Mouse (Mus musculus) kidney, adult 2 months (tissue): ENCODE results near the gene Sept6. TPM values are rescaled to one million over a fixed set of nuclear protein-coding genes. Genes with fewer than 3 reads are reported as not detected.
A peak's percentile ranks its signal among the peaks of the same experiment; 100 is the strongest.

ENCODE experiments used
- DNase-seq: peaks from one replicate; pipeline ENCODE4 v3.0.0; 2021
- H3K27ac ChIP-seq: fragments of 200-500 bp; 2 replicates; pipeline ENCODE4 v1.5.1; 2012; ENCODE audit warnings: low read depth, low read length, control low read depth, inconsistent platforms; ENCODE audit not compliant: insufficient read depth
- H3K27me3 ChIP-seq: fragments of 200-500 bp; replicated peaks from 2 replicates; pipeline ENCODE4 v1.6.1; 2012; ENCODE audit warnings: mild to moderate bottlenecking, moderate library complexity, low read length, inconsistent platforms; ENCODE audit not compliant: control insufficient read depth, insufficient read depth
- H3K36me3 ChIP-seq: fragments of 200-500 bp; 2 replicates; pipeline ENCODE4 v1.6.1; 2012; ENCODE audit warnings: mild to moderate bottlenecking, moderate library complexity, low read length, inconsistent platforms; ENCODE audit not compliant: control insufficient read depth, insufficient read depth
- H3K4me1 ChIP-seq: fragments of 200-500 bp; 2 replicates; pipeline ENCODE4 v1.6.1; 2011; ENCODE audit warnings: low read length; ENCODE audit not compliant: control insufficient read depth, insufficient read depth
- H3K4me3 ChIP-seq: fragments of 200-500 bp; 2 replicates; pipeline ENCODE4 v1.5.1; 2011; ENCODE audit warnings: mild to moderate bottlenecking, low read depth, low read length, control low read depth; ENCODE audit not compliant: insufficient read depth
- CTCF ChIP-seq: fragments of 200-500 bp; conservative IDR thresholded peaks from 2 replicates; pipeline ENCODE4 v1.5.1; 2011; ENCODE audit warnings: low read depth, mild to moderate bottlenecking, control low read depth, low read length, moderate library complexity, mixed read lengths; ENCODE audit not compliant: insufficient read depth, insufficient read length
- POLR2A ChIP-seq: fragments of 200-500 bp; IDR thresholded peaks from one replicate; pipeline ENCODE4 v1.6.1; 2011; ENCODE audit warnings: low read depth, low read length, control low read depth
- WGBS: fragments of 180-500 bp; shearing (Covaris S2); methylation state at CpG from one replicate; pipeline ENCODE4 v1.1.7; 2018; 5-methylcytosine and 5-hydroxymethylcytosine counted together
- polyA plus RNA-seq: library from polyadenylated mRNA; depleted of rRNA; stranded (reverse); fragments of >200 nt; gene quantifications from 2 replicates; pipeline ENCODE4 v1.2.3, GENCODE M21; 2012

The Sept6 gene
- polyA plus RNA-seq, 1 experiment: 5.7 TPM

DNA sequence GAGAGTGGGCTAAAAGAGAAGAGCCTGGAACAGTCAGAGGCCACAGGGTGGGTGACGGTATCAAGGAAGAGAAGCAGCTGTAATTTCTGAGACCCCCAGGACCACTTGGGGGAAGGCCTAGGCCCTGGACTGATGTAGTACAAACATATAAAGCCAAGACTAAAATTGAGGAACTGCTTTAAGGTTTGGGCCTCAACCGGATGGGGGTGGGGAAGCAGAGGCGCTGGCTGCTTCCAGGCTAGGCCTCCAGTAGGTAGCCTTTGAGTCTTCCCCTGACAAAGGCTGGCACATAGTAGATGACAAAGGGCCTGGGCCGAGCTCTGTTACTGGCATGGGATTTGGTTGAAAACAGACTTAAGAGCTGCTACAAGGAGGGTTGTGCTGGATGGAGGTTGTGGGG lies 555 bp downstream of the Sept6 start:
- no peak overlapping the region for H3K4me3 ChIP-seq
- H3K27ac ChIP-seq: no peak overlapping the region
- WGBS: 91% methylated on average over 4 of the region's 4 CpGs
- H3K36me3 ChIP-seq: no peaks in the 10 kb centered on the region
- H3K4me1 ChIP-seq: no peaks in the 10 kb centered on the region
- H3K27me3 ChIP-seq: no peaks in the 10 kb centered on the region
- TF ChIP-seq POLR2A (no peak), CTCF (no peak)
- DNase-seq: no peak

- H3K27me3 ChIP-seq: no peaks in the 10 kb centered on the region
- TF ChIP-seq POLR2A (no peak), CTCF (no peak)
- H3K4me3 ChIP-seq: peak overlapping the region; percentile 64
- peak; percentile 11 for DNase-seq
- no peak overlapping the region for H3K27ac ChIP-seq
- no peaks in the 10 kb centered on the region for H3K36me3 ChIP-seq
- WGBS: 27% methylated on average over 8 of the region's 11 CpGs
- H3K4me1 ChIP-seq: no peaks in the 10 kb centered on the region
Observed at GRCm38 (mm10) chrX:36989752-36990404, 1.7 kb downstream of the Sept6 start.

GRCm38 (mm10) chrX:36989234-36989751 lies 2.3 kb downstream of the Sept6 start:
- DNase-seq: peak; percentile 64
- WGBS: 2% methylated on average over 23 of the region's 29 CpGs
- TF ChIP-seq POLR2A: no peak
- no peak for TF ChIP-seq CTCF
- Histone ChIP-seq H3K4me3 (peak overlapping the region; percentile 64), H3K27me3 (no peaks in the 10 kb centered on the region), H3K36me3 (no peaks in the 10 kb centered on the region), H3K27ac (no peak overlapping the region), H3K4me1 (no peaks in the 10 kb centered on the region)

GRCm38 (mm10) chrX:36988754-36989153 lies 2.8 kb downstream of the Sept6 start:
- no peak overlapping the region for H3K27ac ChIP-seq
- WGBS: under 1% methylated on average over 21 of the region's 23 CpGs
- no peaks in the 10 kb centered on the region for H3K4me1 ChIP-seq
- H3K27me3 ChIP-seq: no peaks in the 10 kb centered on the region
- no peak for DNase-seq
- TF ChIP-seq CTCF (no peak), POLR2A (no peak)
- peak overlapping the region; percentile 64; the same call in 1 of the 2 replicates for H3K4me3 ChIP-seq
- no peaks in the 10 kb centered on the region for H3K36me3 ChIP-seq

DNA sequence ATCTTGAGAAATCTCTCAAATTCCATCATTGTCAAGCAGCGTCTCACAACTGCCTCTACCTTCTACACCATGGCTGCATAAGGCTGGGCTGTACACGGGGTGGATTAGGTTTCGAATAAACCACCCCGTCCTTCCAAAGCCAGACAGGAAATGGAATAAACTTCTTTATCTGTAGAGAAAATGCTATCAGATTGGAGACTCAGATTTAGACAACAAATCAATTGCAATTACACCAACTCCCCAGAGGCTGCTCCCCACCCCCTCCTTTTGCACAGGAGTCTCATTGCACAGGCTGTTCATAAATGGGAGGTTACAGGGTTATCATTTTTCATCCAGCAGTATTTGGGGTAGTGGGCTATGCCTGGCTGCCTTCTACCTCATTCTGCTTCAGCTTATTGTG lies 3.7 kb downstream of the Sept6 start:
- no peak for DNase-seq
- no peak overlapping the region for H3K27ac ChIP-seq
- H3K36me3 ChIP-seq: no peaks in the 10 kb centered on the region
- H3K27me3 ChIP-seq: no peaks in the 10 kb centered on the region
- H3K4me3 ChIP-seq: no peak overlapping the region
- 52% methylated on average over 4 of the region's 4 CpGs for WGBS
- TF ChIP-seq CTCF: no peak
- no peak for TF ChIP-seq POLR2A
- no peaks in the 10 kb centered on the region for H3K4me1 ChIP-seq

- H3K36me3 ChIP-seq: no peaks in the 10 kb centered on the region
- 59% methylated on average over 3 of the region's 3 CpGs for WGBS
- no peaks in the 10 kb centered on the region for H3K4me1 ChIP-seq
- no peak overlapping the region for H3K4me3 ChIP-seq
- TF ChIP-seq CTCF (no peak), POLR2A (no peak)
- no peak for DNase-seq
- H3K27me3 ChIP-seq: no peaks in the 10 kb centered on the region
- no peak overlapping the region for H3K27ac ChIP-seq
Observed at GRCm38 (mm10) chrX:36985041-36985440, 6.6 kb downstream of the Sept6 start.

- 50% methylated on average over 11 of the region's 11 CpGs for WGBS
- H3K36me3 ChIP-seq: no peaks in the 10 kb centered on the region
- TF ChIP-seq POLR2A (no peak), CTCF (no peak)
- no peaks in the 10 kb centered on the region for H3K27me3 ChIP-seq
- H3K27ac ChIP-seq: no peak overlapping the region
- no peaks in the 10 kb centered on the region for H3K4me1 ChIP-seq
- no peak for DNase-seq
- no peak overlapping the region for H3K4me3 ChIP-seq
Observed at GRCm38 (mm10) chrX:36983654-36984311, 7.8 kb downstream of the Sept6 start.
